Mouse (Mus musculus): ENCODE measurements around the gene Wnt8b.
"Not testable (repeated sequence)": the region's sequence is repeated elsewhere in the genome, so short reads cannot be mapped to it uniquely, and the experiment has no call there.

Gene Wnt8b

GRCm38 (mm10) chr19:44493128-44493527 lies at the start of gene Wnt8b:
Gene Wnt8b, plus strand, starts transcription at chr19:44493472.
- no peak for DNase-seq

- DNase-seq, result no peak
Measured at GRCm38 (mm10) chr19:44445755-44446154, 47.5 kb upstream of the Wnt8b start.

GRCm38 (mm10) chr19:44447927-44448326 lies 45.3 kb upstream of the Wnt8b start:
- no peak for DNase-seq

GRCm38 (mm10) chr19:44454862-44455261 lies 38.4 kb upstream of the Wnt8b start:
- DNase-seq, result no peak

GRCm38 (mm10) chr19:44455356-44455755 lies 37.9 kb upstream of the Wnt8b start:
- DNase-seq, result no peak

GRCm38 (mm10) chr19:44457359-44458055 lies 35.8 kb upstream of the Wnt8b start:
- no peak for DNase-seq

GRCm38 (mm10) chr19:44458696-44459095 lies 34.6 kb upstream of the Wnt8b start:
- DNase-seq, result peak; percentile 74

GRCm38 (mm10) chr19:44460441-44460840 lies 32.8 kb upstream of the Wnt8b start:
- DNase-seq, result no peak

- no peak for DNase-seq
Measured at GRCm38 (mm10) chr19:44461500-44461899, 31.8 kb upstream of the Wnt8b start.

GRCm38 (mm10) chr19:44462141-44462540 lies 31.1 kb upstream of the Wnt8b start:
- no peak for DNase-seq

GRCm38 (mm10) chr19:44465960-44466525 lies 27.2 kb upstream of the Wnt8b start:
- not testable (repeated sequence) for DNase-seq

GRCm38 (mm10) chr19:44474158-44474557 lies 19.1 kb upstream of the Wnt8b start:
- peak; percentile 67 for DNase-seq

- DNase-seq, result no peak
Measured at GRCm38 (mm10) chr19:44475268-44475667, 18.0 kb upstream of the Wnt8b start.

GRCm38 (mm10) chr19:44476541-44476940 lies 16.7 kb upstream of the Wnt8b start:
- DNase-seq, result no peak

GRCm38 (mm10) chr19:44487266-44487665 lies 6.0 kb upstream of the Wnt8b start:
- peak; percentile 4 for DNase-seq

GRCm38 (mm10) chr19:44496511-44496910 lies 3.2 kb downstream of the Wnt8b start:
- no peak for DNase-seq

- no peak for DNase-seq
Measured at GRCm38 (mm10) chr19:44496941-44497340, 3.7 kb downstream of the Wnt8b start.

- DNase-seq, result no peak
Measured at GRCm38 (mm10) chr19:44498936-44499335, 5.7 kb downstream of the Wnt8b start.

- DNase-seq, result no peak
Measured at GRCm38 (mm10) chr19:44500240-44500639, 7.0 kb downstream of the Wnt8b start.

GRCm38 (mm10) chr19:44501925-44502324 lies 8.7 kb downstream of the Wnt8b start:
- no peak for DNase-seq

GRCm38 (mm10) chr19:44502741-44503140 lies 9.5 kb downstream of the Wnt8b start:
- DNase-seq, result no peak

- DNase-seq, result no peak
Measured at GRCm38 (mm10) chr19:44510534-44511175, 17.4 kb downstream of the Wnt8b start.

- no peak for DNase-seq
Measured at GRCm38 (mm10) chr19:44511451-44512231, 18.4 kb downstream of the Wnt8b start.

All from cerebellum, adult 9-11 months (tissue).